Mouse (Mus musculus) liver (tissue): ENCODE measurements around the gene Galnt16.

Experiments used
- DNase-seq: peaks from one replicate; pipeline ENCODE4 v3.0.0-alpha.2; 2020; ENCODE audit warnings: mixed read lengths

The Galnt16 gene

DNA sequence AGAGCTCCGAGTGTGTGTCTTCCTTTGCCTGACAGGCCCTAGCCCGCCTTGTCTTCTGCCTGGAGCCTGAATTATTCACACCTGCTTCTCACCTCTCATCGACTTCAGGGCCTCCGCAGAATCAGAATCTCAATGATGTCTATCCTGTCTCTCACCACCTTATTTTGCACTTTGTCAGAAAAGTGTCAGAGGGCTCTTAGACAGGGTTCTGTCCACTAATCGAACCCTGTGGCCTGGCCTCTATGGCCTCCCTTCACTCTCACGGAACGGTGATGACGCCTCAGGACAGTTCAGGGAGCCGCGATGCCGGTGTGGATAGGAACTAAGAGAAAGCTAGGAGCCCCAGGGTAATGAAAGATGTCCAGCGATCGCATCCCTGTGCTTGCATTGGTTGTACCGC lies at the start of gene Galnt16:
Gene Galnt16, plus strand, starts transcription at position 301 of the 400 bp plus-strand sequence.
- no peak for DNase-seq

DNA sequence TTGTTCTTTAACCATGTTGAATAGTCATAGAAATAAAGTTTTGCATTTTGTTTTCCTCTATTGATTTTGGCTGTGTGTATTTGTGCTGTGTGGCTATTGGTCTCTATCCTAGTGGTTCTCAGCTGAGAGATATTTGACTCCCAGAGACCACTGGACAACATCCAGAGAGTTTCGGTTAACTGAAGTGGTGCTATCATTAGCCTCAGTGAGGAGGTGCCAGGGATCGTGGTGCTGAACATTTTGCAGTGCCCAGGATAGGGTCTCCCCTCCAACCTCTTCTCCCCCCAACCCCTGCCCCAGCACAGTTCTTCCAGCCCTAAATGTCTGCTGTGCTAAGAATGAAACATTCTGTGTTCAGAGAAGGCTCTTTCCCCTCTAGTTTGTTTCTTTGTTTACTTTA lies 47.9 kb upstream of the Galnt16 start:
- no peak for DNase-seq

DNA sequence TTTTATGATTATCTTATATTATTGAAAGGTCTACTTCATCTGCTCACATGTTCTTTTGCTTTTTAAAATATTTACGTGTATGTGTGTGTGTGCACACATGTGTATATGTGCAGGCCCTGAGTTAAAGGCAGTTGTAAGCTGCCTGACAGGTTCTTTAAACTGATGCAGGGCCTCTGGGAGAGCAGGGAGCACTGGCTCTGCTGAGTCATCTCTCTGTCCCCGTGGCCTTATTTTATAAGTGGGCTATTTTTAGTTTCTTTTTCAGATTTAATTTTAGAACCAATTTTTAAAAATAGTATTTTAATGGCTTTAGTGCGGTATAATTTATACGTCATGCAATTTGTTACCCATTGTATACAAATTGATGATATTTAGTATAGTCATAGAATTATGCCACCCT lies 46.2 kb upstream of the Galnt16 start:
- DNase-seq: no peak

DNA sequence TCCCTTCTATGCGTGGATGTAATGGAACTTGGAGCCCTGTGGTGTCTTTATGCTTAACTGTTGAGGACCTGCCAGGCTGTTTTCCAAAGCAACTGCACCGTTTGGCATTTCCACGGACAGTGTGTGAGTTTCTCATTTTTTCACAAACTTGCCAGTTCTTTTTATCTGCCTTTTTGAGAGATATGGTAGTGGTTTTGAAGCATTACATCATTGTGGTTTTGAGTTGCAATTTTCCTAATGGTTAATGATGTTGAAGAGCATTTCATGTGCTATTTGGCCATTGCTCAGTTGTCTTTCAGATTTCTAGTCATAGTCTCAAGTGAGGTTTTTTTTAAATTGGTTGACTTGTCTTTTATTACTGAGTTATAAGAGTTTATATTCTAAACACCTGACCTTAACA lies 44.3 kb upstream of the Galnt16 start:
- no peak for DNase-seq

DNA sequence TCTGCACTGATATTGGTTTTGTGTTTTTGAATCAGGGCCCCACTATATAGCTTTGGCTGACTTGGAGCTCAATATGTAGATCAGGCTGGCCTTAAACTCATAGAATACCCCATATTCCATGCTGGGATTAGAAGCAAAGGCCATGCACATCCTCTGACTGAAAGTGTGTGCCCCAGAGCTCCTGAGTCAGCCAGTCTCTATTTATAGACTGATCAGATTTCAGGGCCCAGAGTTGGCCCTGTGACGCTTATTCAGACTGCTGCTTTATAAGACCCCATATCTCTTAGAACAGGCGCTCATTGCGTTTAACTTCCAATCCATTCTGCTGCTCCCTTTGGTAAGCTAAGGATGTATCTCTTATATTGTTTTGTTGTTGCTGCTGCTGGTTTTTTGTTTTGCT lies 38.1 kb upstream of the Galnt16 start:
- DNase-seq: no peak

DNA sequence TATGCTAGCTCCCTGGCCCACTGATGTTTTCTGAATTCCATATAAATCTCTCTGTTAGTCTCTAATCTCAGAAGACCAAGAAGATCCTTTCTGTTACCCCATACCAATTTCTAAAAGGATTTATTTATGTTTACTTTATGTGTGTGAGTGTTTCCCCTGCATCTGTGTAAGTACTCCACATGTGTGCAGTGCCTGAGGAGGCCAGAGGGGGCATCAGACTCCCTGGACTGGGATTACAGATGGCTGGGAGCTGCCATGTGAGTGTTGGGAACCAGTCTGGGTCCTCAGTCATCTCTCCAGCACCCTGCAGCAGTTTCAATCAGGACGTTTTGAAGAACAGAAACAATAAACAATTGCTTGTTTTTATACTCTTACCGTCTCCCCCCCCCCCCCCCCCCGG lies 34.7 kb upstream of the Galnt16 start:
- no peak for DNase-seq

DNA sequence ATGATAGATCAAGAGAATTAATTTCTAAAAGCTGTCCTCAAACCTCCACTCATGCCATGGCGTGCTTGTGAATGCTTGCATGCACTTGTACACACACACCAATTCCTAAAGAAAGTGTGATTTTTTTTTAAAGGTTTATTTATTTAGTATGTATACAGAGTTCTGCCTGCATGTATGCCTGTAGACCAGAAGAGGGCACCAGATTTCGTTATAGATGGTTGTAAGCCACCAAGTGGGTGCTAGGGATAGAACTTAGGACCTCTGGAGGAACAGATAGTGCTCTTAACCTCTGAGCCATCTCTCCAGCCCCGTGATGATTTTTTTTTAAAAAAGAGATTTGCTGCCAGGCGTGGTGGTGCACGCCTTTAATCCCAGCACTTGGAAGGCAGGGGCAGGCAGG lies 24.8 kb upstream of the Galnt16 start:
- DNase-seq: no peak

DNA sequence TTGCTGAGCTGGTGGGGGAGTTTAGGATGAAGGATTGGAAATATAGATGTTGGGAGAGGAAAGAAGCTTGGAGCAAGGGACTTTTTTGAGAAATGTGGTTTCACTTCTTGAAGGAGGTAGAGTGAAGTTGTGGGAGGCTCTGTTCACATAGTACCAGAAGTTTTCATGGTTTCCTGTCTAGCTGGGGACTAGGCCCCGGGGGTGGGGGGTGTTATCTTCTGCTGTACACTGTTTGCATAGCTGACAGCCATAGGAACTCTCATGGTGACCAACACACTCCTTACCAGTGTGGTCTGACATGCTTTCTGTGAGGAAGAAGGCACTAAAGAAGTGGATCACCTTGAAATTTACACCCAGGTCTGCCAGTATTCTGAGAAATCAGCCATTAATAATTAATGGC lies 22.4 kb upstream of the Galnt16 start:
- no peak for DNase-seq

DNA sequence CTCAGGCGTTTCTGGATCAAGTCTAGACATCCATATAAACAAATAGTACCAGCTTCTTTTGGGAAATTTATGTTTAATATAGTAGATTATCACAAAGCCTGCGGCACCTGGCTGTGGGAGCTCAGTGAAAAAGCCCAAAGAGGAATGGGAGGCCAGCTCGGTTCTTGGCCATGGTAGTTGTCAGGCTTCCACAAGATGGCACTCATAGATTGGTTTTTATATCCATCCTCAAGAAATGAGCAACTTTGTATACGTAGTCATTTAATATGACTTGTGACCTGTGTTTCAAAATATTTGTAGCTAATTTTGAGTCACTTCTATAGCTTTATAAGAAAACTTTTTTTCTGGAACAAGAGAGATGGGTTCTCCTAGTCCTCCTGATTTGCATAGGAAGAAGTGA lies 19.7 kb upstream of the Galnt16 start:
- no peak for DNase-seq

DNA sequence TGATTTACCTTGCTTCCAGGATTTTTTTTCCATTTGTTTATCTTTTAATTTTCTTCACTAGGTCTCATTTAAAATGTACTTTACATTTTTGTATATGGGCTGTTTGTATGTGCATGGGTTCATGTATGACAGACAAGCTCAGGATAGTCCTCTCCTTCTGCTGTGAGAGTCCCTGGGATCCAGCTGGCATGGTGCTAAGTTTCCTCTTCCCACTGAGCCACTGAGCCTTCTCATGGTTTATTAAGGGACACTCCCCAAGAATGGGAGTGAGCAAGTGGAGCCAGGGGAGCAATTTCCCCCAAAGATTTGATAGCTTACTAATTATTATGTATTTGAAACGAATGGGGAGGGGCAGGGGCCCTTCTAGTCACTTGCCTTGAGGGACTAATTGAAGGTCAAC lies 17.6 kb upstream of the Galnt16 start:
- DNase-seq: no peak

DNA sequence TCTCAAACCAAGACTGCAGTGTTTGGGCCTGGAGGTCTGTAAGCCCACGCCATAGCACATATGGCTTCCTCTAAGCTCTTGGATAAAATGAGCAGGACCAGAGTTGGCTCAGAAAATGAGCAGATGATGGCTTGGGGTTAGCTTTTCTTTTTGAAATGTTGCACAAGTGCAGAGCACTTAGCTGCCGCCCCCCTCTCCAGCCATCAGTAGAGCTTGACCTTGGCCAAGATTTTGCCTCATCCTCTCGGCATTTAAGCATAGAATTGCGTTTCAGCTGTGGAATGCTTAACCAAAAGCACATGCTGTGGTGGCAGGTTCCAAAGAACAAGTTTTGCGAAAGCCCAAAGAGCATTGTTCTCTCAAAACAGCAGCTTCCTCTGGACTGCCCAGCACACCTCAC lies 13.4 kb upstream of the Galnt16 start:
- no peak for DNase-seq

DNA sequence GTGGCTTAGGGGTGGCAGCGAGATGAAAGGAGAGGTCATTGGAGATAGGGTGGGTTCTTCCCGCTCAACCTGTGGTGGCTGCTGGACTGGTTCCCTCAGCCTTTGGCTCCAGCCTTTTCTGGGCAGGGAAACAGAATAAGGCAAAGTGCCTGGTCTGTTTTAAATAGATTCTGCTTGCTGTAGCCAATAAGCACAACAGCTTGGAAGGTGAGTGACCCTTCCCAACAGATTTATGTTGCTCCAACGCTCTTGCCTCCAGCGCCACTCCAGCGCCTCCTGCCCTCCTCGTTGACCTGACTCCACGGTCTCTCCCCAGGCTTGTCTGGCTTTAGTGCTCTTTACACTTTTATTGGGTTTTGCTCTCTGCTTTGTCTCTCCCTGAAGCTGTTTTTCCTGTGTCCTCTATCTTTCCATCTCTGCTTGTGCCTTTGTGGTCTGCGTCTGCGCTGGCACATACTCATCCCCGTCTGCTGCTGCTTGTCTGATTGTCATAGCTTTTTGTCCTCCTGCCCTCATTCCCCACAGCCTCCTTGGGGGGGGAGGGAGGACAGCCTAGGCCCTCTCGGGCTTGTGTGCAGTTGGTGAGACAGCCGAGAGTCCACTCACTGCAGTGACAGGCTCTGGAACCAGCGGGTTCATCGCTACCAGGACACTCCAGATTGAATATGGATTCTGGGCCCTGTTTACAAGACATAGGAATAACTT lies 10.9 kb upstream of the Galnt16 start:
- DNase-seq: no peak

DNA sequence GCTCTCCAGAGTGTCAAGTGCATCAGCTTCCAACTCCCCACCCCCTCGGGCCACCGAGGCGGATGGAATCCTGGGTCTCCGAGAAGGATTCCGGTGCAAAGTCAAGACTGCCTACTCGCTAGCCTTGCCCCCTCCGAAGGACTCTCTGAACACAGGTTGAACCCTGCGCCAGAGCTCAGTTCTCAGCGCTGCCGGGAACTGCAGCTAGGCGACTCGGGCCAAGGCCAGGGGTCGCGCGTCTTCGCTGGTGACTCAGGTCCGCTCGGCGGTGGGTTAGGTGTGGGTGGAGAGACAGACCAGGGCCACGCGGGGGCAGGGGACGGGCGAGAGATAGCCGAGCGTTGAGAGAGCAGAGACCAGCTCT lies 298 bp downstream of the Galnt16 start:
- no peak for DNase-seq

DNA sequence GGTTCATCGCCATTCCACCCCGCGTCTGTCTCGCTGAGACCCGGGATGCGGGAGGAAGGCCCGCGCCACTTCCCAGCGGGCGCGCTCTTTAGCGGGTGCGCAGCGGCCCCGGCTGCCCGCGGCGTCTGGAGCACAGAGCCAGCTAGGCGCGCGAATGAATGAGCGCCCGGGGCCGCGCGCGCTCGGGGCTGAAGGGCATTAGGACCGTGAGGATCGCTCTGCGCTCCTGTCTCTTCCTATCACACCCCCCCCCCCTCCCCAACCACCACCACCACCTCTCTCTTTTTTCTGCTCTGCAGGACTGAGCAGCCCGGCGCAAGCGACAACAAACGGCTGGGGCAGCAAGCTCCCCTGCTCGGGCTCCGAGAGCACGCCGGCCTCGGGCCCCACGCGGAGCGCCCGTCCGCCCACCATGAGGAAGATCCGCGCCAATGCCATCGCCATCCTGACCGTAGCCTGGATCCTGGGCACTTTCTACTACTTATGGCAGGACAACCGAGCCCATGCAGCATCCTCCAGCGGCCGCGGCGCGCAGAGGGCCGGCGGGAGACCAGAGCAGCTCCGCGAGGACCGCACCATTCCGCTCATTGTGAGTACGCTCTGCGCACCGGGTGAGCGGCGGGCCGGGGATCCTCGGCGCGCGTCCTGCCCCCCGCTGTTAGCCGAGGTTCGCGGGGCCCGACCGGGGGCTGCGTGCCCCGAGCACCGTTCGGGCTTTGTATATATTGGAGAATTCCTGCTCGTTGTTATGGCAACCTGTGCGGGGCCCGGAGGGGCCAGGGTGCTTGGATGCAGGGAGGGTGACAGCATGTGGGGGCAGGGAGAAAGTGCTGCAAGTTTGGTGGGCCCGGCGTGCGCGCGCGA lies 912 bp downstream of the Galnt16 start:
- no peak for DNase-seq

DNA sequence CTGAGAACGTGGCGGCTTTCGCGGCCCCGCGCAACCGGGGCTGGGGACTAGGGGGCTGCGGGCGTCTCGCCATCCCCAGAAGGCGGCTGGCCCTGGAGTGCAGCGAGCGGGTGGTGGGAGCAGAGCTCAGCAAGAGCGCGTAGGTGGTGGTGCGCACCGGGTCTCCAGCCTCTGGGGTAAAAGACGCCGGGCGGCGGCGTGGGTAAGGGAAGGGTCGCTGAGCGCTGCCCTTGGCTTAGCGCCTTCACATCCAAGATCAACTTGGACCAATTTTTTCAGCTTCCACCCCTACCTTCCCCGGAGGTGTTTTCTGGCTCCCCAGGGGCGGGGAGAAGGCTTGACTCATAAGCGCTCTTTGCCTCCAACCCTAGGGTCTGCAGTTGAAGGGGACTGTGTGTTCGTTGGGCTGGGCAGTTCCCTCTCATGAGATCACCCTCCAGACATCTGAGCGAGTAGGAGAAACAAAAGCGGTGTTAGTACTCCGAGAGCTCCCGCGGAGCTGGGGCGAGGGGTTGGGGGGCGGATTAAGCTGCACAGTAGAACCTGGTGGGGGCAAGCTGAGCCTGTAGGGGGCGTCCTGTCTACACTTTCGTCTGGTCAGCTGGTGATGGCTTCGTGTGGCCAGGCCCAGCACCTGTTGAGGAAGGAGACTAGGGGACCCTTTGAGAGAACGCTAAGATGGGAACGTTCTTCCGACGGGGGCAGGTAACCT lies 1.7 kb downstream of the Galnt16 start:
- peak; percentile 25 for DNase-seq

DNA sequence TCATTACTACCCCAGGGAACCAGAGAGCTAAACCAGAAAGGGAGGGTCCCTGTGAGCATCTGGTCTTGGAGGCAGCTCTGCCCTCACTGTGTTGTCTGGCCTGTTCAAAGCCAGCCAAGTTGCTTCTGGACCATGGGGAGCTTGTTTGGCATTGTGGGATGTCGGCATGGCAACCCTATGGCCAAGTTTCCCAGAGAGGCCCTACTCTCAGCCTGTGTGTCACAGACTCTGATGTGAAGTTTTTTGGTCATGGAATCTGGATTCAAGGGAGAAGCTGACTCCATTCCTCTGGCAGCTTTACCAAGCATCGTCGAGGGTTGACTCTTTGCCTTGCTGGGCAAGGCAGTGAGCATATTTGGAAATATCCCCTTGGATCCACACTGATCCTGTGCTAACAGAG lies 3.9 kb downstream of the Galnt16 start:
- no peak for DNase-seq

DNA sequence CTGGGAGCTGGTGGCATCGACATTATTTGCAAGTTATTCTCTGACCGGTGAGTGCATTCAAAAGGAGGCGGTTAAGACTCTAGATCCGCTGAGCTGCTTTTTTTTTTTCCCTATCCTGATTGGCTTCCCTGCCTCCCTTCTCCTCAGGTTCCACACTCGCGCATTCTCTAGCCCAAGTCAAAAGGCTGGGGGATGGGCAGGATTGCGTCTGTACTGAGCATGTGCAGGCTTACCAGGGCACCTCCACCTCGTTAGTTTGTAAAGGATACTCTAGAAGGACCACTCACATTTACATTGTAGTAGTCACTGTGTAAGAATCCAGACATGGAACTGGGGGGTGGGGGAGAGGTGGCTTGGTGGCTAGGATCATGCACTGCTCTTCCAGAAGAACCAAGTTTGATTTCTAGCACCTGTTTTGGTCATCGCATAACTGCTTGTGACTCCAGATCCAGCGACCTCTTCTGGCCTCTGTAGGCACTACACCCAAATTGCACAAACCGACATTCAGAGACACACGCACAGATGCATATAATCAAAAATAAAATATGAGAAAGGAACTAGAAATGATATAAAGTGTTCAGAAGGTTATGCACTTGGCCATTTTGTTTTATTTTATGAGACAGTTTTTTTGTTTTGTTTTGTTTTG lies 6.3 kb downstream of the Galnt16 start:
- DNase-seq: no peak

DNA sequence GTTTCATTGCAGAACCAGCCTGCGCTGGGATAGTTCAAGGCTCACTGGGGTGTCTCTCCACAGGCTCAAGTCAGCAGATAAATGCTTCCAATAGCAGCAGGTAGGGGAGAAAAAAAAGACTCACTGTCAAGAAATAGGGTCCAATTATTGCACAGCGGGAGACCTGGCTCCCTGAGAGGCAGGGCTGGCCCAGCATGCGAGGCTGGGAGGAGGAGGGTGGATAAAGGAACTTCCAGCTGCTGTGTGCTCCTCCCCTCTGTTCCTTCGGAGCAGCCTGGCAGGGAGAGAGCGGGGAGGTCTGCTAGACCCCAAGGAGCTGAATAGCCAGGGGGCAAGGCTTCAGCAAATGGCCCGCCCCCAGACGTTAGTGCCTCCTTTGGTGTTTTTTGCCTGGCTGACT lies 7.4 kb downstream of the Galnt16 start:
- DNase-seq: no peak

DNA sequence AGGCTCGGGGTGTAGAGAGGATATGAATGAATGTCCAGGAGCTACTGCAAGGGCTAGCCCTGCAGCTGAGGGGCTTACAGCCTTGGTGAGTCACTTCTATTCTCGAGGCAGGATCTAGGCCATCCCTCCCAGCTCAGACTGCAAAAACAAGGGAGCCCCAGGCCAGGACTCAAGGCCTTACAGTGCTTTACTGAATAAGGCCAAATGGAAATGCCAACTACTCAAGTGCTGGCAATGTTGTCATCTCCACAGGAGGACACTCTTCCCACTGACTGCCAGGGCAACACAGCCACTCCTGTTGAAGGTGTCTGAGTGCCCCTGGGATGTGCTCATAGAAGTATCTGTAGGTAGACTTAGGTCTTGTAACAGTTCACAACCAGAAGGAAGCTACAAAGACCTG lies 8.4 kb downstream of the Galnt16 start:
- no peak for DNase-seq

DNA sequence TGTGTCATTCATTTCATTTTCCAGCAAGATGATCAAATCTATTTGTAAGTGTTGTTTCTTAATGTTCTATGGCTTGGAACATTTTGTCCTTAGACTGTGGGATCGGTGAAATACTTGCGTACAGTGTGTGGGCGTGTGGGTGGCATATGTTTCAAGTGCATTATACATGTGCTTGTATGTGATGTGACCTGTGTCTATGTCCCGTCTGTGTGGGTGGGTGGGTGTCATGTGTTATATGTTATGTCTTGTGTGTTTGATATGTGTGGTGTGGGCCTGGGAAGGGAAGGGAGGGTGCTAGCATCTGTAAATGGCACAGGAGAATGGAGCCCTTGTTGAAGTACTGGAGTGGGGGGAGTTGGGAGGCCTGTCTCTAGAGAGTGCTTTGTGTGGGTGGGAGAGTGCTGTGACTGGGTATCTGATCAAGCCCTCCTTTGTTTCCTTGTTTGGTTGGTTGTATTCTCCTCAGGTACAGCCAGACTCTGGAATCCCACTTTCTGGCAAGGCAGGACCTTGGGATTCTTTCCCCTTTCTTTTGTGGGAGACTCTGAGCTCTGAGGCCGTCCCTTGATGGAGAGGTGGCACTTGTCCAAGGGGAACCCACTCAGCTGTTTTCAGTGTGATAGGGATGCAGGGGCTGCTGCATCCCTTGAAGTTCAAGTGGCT lies 9.8 kb downstream of the Galnt16 start:
- DNase-seq: no peak

DNA sequence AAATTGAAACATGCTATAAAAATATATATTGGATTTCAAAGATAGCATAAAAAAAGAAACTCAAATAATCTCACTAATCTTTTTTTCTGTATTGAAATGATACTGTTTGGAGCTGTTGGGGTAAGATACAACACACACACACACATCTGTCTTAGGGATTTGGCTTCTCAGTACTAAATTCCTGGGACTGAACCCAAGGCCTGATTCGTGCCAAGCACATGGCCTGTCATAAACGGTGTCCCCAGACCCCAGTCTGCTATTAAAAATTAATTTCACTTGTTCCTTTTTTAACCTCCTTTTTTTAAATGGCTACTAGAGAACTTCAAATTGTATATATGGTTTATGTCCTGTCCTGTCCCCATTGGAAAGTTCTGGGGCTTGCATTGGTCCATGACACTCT lies 12.0 kb downstream of the Galnt16 start:
- DNase-seq: no peak

DNA sequence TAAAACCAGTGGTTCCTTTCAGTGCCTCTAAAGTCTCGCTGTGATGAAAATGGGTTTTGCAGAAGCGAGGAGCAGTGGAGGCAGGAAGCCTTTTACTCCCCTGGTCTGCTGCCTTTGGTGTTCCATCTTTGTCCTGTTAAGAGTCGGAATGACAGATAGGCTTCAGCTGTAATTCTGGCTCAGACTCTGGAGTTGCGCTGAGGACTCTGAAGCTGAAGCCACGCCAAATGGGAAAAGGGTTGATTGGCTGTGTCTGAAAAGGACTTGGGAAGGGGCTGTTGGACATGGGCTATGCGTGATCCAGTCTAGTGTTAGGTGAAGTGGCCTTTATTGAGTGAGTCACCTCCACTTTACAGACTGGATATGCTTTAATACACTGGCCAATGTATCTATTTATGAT lies 12.6 kb downstream of the Galnt16 start:
- DNase-seq: no peak

DNA sequence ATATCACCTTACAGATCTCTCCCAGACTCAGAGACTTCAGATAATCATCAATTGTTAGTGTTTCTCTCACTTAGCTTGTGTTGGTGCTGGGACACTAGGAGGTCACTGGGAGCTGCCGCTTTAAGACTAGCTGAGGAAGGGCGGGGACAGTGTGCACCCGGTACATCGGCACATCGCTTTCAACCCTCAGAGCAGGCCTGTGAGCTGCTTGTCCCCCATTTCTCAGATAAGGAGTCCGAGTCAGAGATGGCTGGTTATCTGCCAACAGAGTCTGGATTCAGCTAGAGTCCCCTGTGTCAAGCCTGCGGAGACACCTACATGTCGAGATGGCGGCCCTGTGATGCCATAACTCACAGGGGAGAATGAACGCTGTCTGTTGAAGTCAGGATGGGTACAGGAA lies 13.5 kb downstream of the Galnt16 start:
- peak; percentile 39 for DNase-seq
